Mouse (Mus musculus): ENCODE measurements around the gene Tmem178b. TPM values are rescaled to one million over a fixed set of nuclear protein-coding genes. Genes with fewer than 3 reads are reported as not detected.

The Tmem178b gene
- polyA plus RNA-seq, 1 experiment: 0.34 TPM

GRCm38 (mm10) chr6:40032901-40033300, 159.8 kb downstream of the Tmem178b start:
- H3K36me3 ChIP-seq (ENCODE audit: control insufficient read depth, insufficient read depth, low read length, poor library complexity, severe bottlenecking): no peaks in the 10 kb centered on the region
- H3K4me3 ChIP-seq (ENCODE audit: low read depth, low read length): no peak overlapping the region
- no peak for TF ChIP-seq CTCF (IDR thresholded peaks at IDR 0.05; ENCODE audit: low read depth, low read length)
- TF ChIP-seq EP300 (IDR thresholded peaks at IDR 0.05; ENCODE audit: insufficient read depth, low read depth, low read length): no peak
- no peak for TF ChIP-seq POLR2A (IDR thresholded peaks at IDR 0.05; ENCODE audit: insufficient read depth, low read length)
- H3K27me3 ChIP-seq (ENCODE audit: control insufficient read depth, insufficient read depth, low read length, poor library complexity, severe bottlenecking): no peaks in the 10 kb centered on the region
- no peak overlapping the region for H3K9ac ChIP-seq (ENCODE audit: low read depth, poor library complexity, severe bottlenecking)
- H3K27ac ChIP-seq (ENCODE audit: insufficient read depth, low read length): no peak overlapping the region
- no peaks in the 10 kb centered on the region for H3K4me1 ChIP-seq (ENCODE audit: control insufficient read depth, insufficient read depth, low read length)
- H3K9me3 ChIP-seq (replicated peaks; ENCODE audit: control insufficient read depth, insufficient read depth, low read length, poor library complexity, severe bottlenecking): no peaks in the 10 kb centered on the region

GRCm38 (mm10) chr6:40033935-40034334, 160.9 kb downstream of the Tmem178b start:
- no peaks in the 10 kb centered on the region for H3K27me3 ChIP-seq (ENCODE audit: control insufficient read depth, insufficient read depth, low read length, poor library complexity, severe bottlenecking)
- TF ChIP-seq POLR2A (IDR thresholded peaks at IDR 0.05; ENCODE audit: insufficient read depth, low read length) (no peak), CTCF (IDR thresholded peaks at IDR 0.05; ENCODE audit: low read depth, low read length) (no peak), EP300 (IDR thresholded peaks at IDR 0.05; ENCODE audit: insufficient read depth, low read depth, low read length) (no peak)
- no peaks in the 10 kb centered on the region for H3K9me3 ChIP-seq (replicated peaks; ENCODE audit: control insufficient read depth, insufficient read depth, low read length, poor library complexity, severe bottlenecking)
- H3K4me1 ChIP-seq (ENCODE audit: control insufficient read depth, insufficient read depth, low read length): no peaks in the 10 kb centered on the region
- H3K9ac ChIP-seq (ENCODE audit: low read depth, poor library complexity, severe bottlenecking): no peak overlapping the region
- no peak overlapping the region for H3K27ac ChIP-seq (ENCODE audit: insufficient read depth, low read length)
- no peaks in the 10 kb centered on the region for H3K36me3 ChIP-seq (ENCODE audit: control insufficient read depth, insufficient read depth, low read length, poor library complexity, severe bottlenecking)
- H3K4me3 ChIP-seq (ENCODE audit: low read depth, low read length): no peak overlapping the region

DNA sequence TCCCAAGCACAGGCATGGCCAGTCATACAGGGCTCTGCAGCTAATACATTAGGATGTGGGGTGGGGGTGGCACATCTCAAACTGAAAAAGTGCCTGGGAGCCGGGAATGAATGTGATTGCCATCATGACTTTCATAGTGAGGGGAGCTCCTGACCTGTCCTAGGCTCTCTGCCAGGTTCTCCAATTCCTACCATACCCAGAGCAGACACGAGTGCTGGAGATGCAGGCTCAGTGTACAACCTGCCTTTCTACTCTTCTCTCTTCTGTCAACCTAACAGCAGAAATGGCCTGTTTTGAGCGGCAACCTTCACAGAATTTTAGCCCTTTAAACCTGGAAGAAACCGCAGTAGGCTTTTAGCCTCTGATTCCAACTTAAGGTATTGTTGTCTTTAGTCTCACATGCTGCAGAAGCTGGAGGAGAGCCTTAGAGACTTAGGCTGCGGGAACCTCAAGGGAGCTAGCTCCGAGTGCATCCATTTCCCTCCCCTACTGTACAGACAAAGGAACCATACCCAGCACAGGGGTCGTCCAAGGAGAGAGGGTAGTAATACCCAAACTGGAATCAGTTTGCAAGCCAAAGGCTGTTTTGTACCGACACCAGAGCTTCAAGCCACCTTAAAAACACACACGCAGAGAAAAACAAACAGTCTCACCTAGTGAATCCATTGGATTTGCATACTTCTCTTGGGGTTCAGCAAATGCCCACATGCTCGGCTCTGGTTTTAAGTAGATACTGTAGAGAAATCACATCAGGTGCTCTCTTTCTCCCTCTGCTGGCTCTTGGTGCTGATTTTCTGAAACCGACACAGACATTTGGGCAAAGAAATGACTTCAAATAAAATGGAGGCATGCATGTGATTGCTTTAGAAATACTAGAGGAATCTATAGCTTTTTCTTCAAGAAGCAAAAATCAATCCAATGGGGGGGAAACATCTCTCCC, 176.2 kb downstream of the Tmem178b start:
- H3K9me3 ChIP-seq (replicated peaks; ENCODE audit: control insufficient read depth, insufficient read depth, low read length, poor library complexity, severe bottlenecking): no peaks in the 10 kb centered on the region
- H3K27me3 ChIP-seq (ENCODE audit: control insufficient read depth, insufficient read depth, low read length, poor library complexity, severe bottlenecking): no peaks in the 10 kb centered on the region; the same call in 1 of the 2 replicates
- H3K4me3 ChIP-seq (ENCODE audit: low read depth, low read length): no peak overlapping the region
- no peaks in the 10 kb centered on the region for H3K36me3 ChIP-seq (ENCODE audit: control insufficient read depth, insufficient read depth, low read length, poor library complexity, severe bottlenecking)
- TF ChIP-seq CTCF (IDR thresholded peaks at IDR 0.05; ENCODE audit: low read depth, low read length): no peak
- no peaks in the 10 kb centered on the region for H3K4me1 ChIP-seq (ENCODE audit: control insufficient read depth, insufficient read depth, low read length)
- H3K9ac ChIP-seq (ENCODE audit: low read depth, poor library complexity, severe bottlenecking): no peak overlapping the region
- H3K27ac ChIP-seq (ENCODE audit: insufficient read depth, low read length): no peak overlapping the region

GRCm38 (mm10) chr6:40049909-40050484, 176.9 kb downstream of the Tmem178b start:
- no peaks in the 10 kb centered on the region; the same call in 1 of the 2 replicates for H3K27me3 ChIP-seq (ENCODE audit: control insufficient read depth, insufficient read depth, low read length, poor library complexity, severe bottlenecking)
- H3K9me3 ChIP-seq (replicated peaks; ENCODE audit: control insufficient read depth, insufficient read depth, low read length, poor library complexity, severe bottlenecking): no peaks in the 10 kb centered on the region
- no peak overlapping the region for H3K4me3 ChIP-seq (ENCODE audit: low read depth, low read length)
- no peak for TF ChIP-seq CTCF (IDR thresholded peaks at IDR 0.05; ENCODE audit: low read depth, low read length)
- TF ChIP-seq EP300 (IDR thresholded peaks at IDR 0.05; ENCODE audit: insufficient read depth, low read depth, low read length): no peak
- TF ChIP-seq POLR2A (IDR thresholded peaks at IDR 0.05; ENCODE audit: insufficient read depth, low read length): no peak
- H3K4me1 ChIP-seq (ENCODE audit: control insufficient read depth, insufficient read depth, low read length): no peaks in the 10 kb centered on the region
- H3K9ac ChIP-seq (ENCODE audit: low read depth, poor library complexity, severe bottlenecking): no peak overlapping the region
- no peak overlapping the region for H3K27ac ChIP-seq (ENCODE audit: insufficient read depth, low read length)
- no peaks in the 10 kb centered on the region for H3K36me3 ChIP-seq (ENCODE audit: control insufficient read depth, insufficient read depth, low read length, poor library complexity, severe bottlenecking)

DNA sequence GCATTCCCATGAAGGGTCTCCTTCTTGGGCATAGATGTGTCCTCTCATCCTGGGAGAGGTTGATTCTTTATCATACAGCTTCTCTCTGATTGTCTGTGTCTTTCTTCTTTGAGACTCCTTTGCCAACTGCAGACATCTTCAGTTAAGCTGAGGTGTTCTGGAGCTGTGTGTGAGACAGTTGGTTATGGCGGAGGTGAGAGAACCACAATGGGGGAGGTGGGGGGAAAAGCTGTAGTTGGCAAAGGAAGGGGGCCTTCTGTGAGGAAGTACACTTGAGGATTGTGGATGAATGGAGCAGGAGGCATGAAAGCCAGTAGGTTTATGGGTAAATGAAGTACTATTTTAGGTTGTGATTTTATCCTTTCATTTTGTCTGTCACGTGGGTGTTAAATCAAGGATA, 178.6 kb downstream of the Tmem178b start:
- no peak overlapping the region for H3K27ac ChIP-seq (ENCODE audit: insufficient read depth, low read length)
- H3K9ac ChIP-seq (ENCODE audit: low read depth, poor library complexity, severe bottlenecking): no peak overlapping the region
- no peaks in the 10 kb centered on the region for H3K4me1 ChIP-seq (ENCODE audit: control insufficient read depth, insufficient read depth, low read length)
- H3K9me3 ChIP-seq (replicated peaks; ENCODE audit: control insufficient read depth, insufficient read depth, low read length, poor library complexity, severe bottlenecking): no peaks in the 10 kb centered on the region
- H3K4me3 ChIP-seq (ENCODE audit: low read depth, low read length): no peak overlapping the region
- no peaks in the 10 kb centered on the region; the same call in 1 of the 2 replicates for H3K27me3 ChIP-seq (ENCODE audit: control insufficient read depth, insufficient read depth, low read length, poor library complexity, severe bottlenecking)
- H3K36me3 ChIP-seq (ENCODE audit: control insufficient read depth, insufficient read depth, low read length, poor library complexity, severe bottlenecking): no peaks in the 10 kb centered on the region
- TF ChIP-seq POLR2A (IDR thresholded peaks at IDR 0.05; ENCODE audit: insufficient read depth, low read length) (no peak), EP300 (IDR thresholded peaks at IDR 0.05; ENCODE audit: insufficient read depth, low read depth, low read length) (no peak), CTCF (IDR thresholded peaks at IDR 0.05; ENCODE audit: low read depth, low read length) (no peak)

GRCm38 (mm10) chr6:40052593-40052992, 179.5 kb downstream of the Tmem178b start:
- no peaks in the 10 kb centered on the region; the same call in 1 of the 2 replicates for H3K27me3 ChIP-seq (ENCODE audit: control insufficient read depth, insufficient read depth, low read length, poor library complexity, severe bottlenecking)
- no peaks in the 10 kb centered on the region for H3K4me1 ChIP-seq (ENCODE audit: control insufficient read depth, insufficient read depth, low read length)
- H3K27ac ChIP-seq (ENCODE audit: insufficient read depth, low read length): no peak overlapping the region
- H3K36me3 ChIP-seq (ENCODE audit: control insufficient read depth, insufficient read depth, low read length, poor library complexity, severe bottlenecking): no peaks in the 10 kb centered on the region
- no peak overlapping the region for H3K4me3 ChIP-seq (ENCODE audit: low read depth, low read length)
- H3K9ac ChIP-seq (ENCODE audit: low read depth, poor library complexity, severe bottlenecking): no peak overlapping the region
- TF ChIP-seq CTCF (IDR thresholded peaks at IDR 0.05; ENCODE audit: low read depth, low read length): no peak
- TF ChIP-seq EP300 (IDR thresholded peaks at IDR 0.05; ENCODE audit: insufficient read depth, low read depth, low read length): no peak
- no peak for TF ChIP-seq POLR2A (IDR thresholded peaks at IDR 0.05; ENCODE audit: insufficient read depth, low read length)
- H3K9me3 ChIP-seq (replicated peaks; ENCODE audit: control insufficient read depth, insufficient read depth, low read length, poor library complexity, severe bottlenecking): no peaks in the 10 kb centered on the region

Measured in ES-Bruce4 (cell line).